Mouse (Mus musculus): ENCODE results near the gene A230050P20Rik.

GRCm38 (mm10) chr9:20820001-20820400 lies 48.4 kb upstream of the A230050P20Rik start:
- no peak for TF ChIP-seq CTCF (IDR thresholded peaks at IDR 0.05; ENCODE audit: extremely low read depth, insufficient read depth, insufficient read length, insufficient replicate concordance)
- no peak for TF ChIP-seq POLR2A (IDR thresholded peaks at IDR 0.05; ENCODE audit: low read depth, low read length)
